17 mouse cellular contexts compared by ENCODE assay signal in genomic region chr13:93582526-93582925, GRCm38 (mm10). TPM values are rescaled to one million over a fixed set of nuclear protein-coding genes. Genes with fewer than 3 reads are reported as not detected.
"Had no signal": no experiment of that assay in that cellular context is flagged by ENCODE, and none has a peak within 500 bp of the region (broad histone marks: within the 10 kb centered on the region; RNA-seq: fewer than 3 reads in every experiment).

No protein-coding gene starts in this region.

RNA-seq across cellular contexts. Expression of gene Bhmt, which starts 55.2 kb away (rescaled TPM):
- total RNA-seq: gastrocnemius, adult 2 months; gastrocnemius, postnatal 25 days; granulocyte monocyte progenitor cell, adult 5-6 weeks; heart, adult 2 months; heart, postnatal 14 days; heart, postnatal 36 days; hematopoietic stem cell, adult 5-6 weeks; layer of hippocampus, adult 18-20 months; layer of hippocampus, adult 8-10 months; layer of hippocampus, postnatal 36 days; left cerebral cortex, adult 18-20 months; left cerebral cortex, adult 8-10 months; left cerebral cortex, postnatal 10 days; left cerebral cortex, postnatal 25 days; left cerebral cortex, postnatal 4 days had no signal
- polyA plus RNA-seq: heart, adult 2 months; intestine, embryonic 14.5 days; limb, embryonic 12.5 days had no signal
